Mouse (Mus musculus) urinary bladder, adult 2 months (tissue): ENCODE measurements around the gene Tspan2. TPM values are rescaled to one million over a fixed set of nuclear protein-coding genes. Genes with fewer than 3 reads are reported as not detected.

Experiments
- DNase-seq: peaks from one replicate; pipeline ENCODE4 v3.0.0; 2022; ENCODE audit warnings: low spot score
- polyA plus RNA-seq: library from polyadenylated mRNA; depleted of rRNA; stranded (reverse); fragments of >200 nt; gene quantifications from 2 replicates; pipeline ENCODE4 v1.2.3, GENCODE M21; 2012

Tspan2 gene
- polyA plus RNA-seq, 1 experiment, result 76.3 TPM

GRCm38 (mm10) chr3:102735031-102735558 lies 766 bp downstream of the Tspan2 start:
- DNase-seq, result no peak

- no peak for DNase-seq
Measured at GRCm38 (mm10) chr3:102735638-102736037, 1.3 kb downstream of the Tspan2 start.

GRCm38 (mm10) chr3:102736436-102736835 lies 2.1 kb downstream of the Tspan2 start:
- no peak for DNase-seq

GRCm38 (mm10) chr3:102737106-102737505 lies 2.8 kb downstream of the Tspan2 start:
- DNase-seq, result no peak

GRCm38 (mm10) chr3:102738161-102738901 lies 4.0 kb downstream of the Tspan2 start:
- DNase-seq, result no peak

- DNase-seq, result no peak
Measured at GRCm38 (mm10) chr3:102738926-102739325, 4.6 kb downstream of the Tspan2 start.

- DNase-seq, result no peak
Measured at GRCm38 (mm10) chr3:102742725-102743124, 8.4 kb downstream of the Tspan2 start.

GRCm38 (mm10) chr3:102743202-102743601 lies 8.9 kb downstream of the Tspan2 start:
- no peak for DNase-seq

GRCm38 (mm10) chr3:102743781-102744471 lies 9.6 kb downstream of the Tspan2 start:
- DNase-seq, result no peak

- DNase-seq, result no peak
Measured at GRCm38 (mm10) chr3:102744657-102745056, 10.3 kb downstream of the Tspan2 start.

- DNase-seq, result no peak
Measured at GRCm38 (mm10) chr3:102746174-102746573, 11.8 kb downstream of the Tspan2 start.

- no peak for DNase-seq
Measured at GRCm38 (mm10) chr3:102748038-102748437, 13.7 kb downstream of the Tspan2 start.

GRCm38 (mm10) chr3:102748686-102749085 lies 14.4 kb downstream of the Tspan2 start:
- no peak for DNase-seq

GRCm38 (mm10) chr3:102751136-102751535 lies 16.8 kb downstream of the Tspan2 start:
- no peak for DNase-seq

GRCm38 (mm10) chr3:102751536-102751935 lies 17.2 kb downstream of the Tspan2 start:
- DNase-seq, result no peak

GRCm38 (mm10) chr3:102752053-102752452 lies 17.7 kb downstream of the Tspan2 start:
- DNase-seq, result no peak

- no peak for DNase-seq
Measured at GRCm38 (mm10) chr3:102752457-102752856, 18.1 kb downstream of the Tspan2 start.

GRCm38 (mm10) chr3:102755801-102756200 lies 21.5 kb downstream of the Tspan2 start:
- no peak for DNase-seq

- no peak for DNase-seq
Measured at GRCm38 (mm10) chr3:102757019-102757418, 22.7 kb downstream of the Tspan2 start.

GRCm38 (mm10) chr3:102760236-102760635 lies 25.9 kb downstream of the Tspan2 start:
- no peak for DNase-seq

GRCm38 (mm10) chr3:102762388-102762787 lies 28.1 kb downstream of the Tspan2 start:
- no peak for DNase-seq

GRCm38 (mm10) chr3:102763713-102764400 lies 29.5 kb downstream of the Tspan2 start:
- DNase-seq, result no peak
